Mouse (Mus musculus) limb, embryonic 13.5 days (tissue): ENCODE measurements around the gene Dcps. TPM values are rescaled to one million over a fixed set of nuclear protein-coding genes. Genes with fewer than 3 reads are reported as not detected.

Experiments used
- ATAC-seq: fragments of 200-750 bp; cut with Nextera tagmentation; 2 replicates; pipeline ENCODE4 v1.8.0; 2017; ENCODE audit warnings: low read depth, moderate number of reproducible peaks, moderate TSS enrichment; ENCODE audit not compliant: low FRiP score
- H3K27ac ChIP-seq: fragments of 300-500 bp; sonication (generic); 2 replicates; pipeline ENCODE4 v1.5.1; 2015; ENCODE audit warnings: inconsistent platforms, mild to moderate bottlenecking, moderate library complexity
- H3K27me3 ChIP-seq: fragments of 300-500 bp; sonication (generic); 2 replicates; pipeline ENCODE4 v1.6.1; 2015; ENCODE audit warnings: mild to moderate bottlenecking, inconsistent platforms
- H3K36me3 ChIP-seq: fragments of 300-500 bp; sonication (generic); 2 replicates; pipeline ENCODE4 v1.6.1; 2015; ENCODE audit warnings: inconsistent platforms, mild to moderate bottlenecking, moderate library complexity
- H3K4me1 ChIP-seq: fragments of 300-500 bp; sonication (generic); 2 replicates; pipeline ENCODE4 v1.6.1; 2015; ENCODE audit warnings: inconsistent platforms
- H3K4me2 ChIP-seq: fragments of 300-500 bp; sonication (generic); replicated peaks from 2 replicates; pipeline ENCODE4 v1.6.1; 2015; ENCODE audit warnings: inconsistent platforms, mild to moderate bottlenecking, moderate library complexity
- H3K4me3 ChIP-seq: fragments of 300-500 bp; sonication (generic); 2 replicates; pipeline ENCODE4 v1.5.1; 2015; ENCODE audit warnings: moderate library complexity, mild to moderate bottlenecking, inconsistent platforms
- H3K9ac ChIP-seq: fragments of 300-500 bp; sonication (generic); 2 replicates; pipeline ENCODE4 v1.6.1; 2015; ENCODE audit warnings: mild to moderate bottlenecking, inconsistent platforms
- H3K9me3 ChIP-seq: fragments of 300-500 bp; sonication (generic); 2 replicates; pipeline ENCODE4 v1.6.1; 2016; ENCODE audit warnings: inconsistent platforms
- WGBS: fragments of 180-500 bp; shearing (Covaris S2); methylation state at CpG from one replicate; pipeline ENCODE4 v1.1.7; 2015; 5-methylcytosine and 5-hydroxymethylcytosine counted together
- polyA plus RNA-seq: library from polyadenylated mRNA; unstranded; fragments of >200 nt; fragmentation: Nextera tagmentation; extraction: Ambion mirVana; gene quantifications from 2 replicates; pipeline ENCODE4 v1.2.1, GENCODE M21; 2015

Gene Dcps
- polyA plus RNA-seq, 1 experiment from 2014 or later: 78.2 TPM

- Histone ChIP-seq H3K9ac (no peak overlapping the region), H3K4me3 (no peak overlapping the region), H3K27ac (no peak overlapping the region), H3K4me1 (peaks cover 35% of the 10 kb centered on the region), H3K9me3 (no peaks in the 10 kb centered on the region), H3K36me3 (peaks cover 57% of the 10 kb centered on the region), H3K4me2 (no peak overlapping the region), H3K27me3 (no peaks in the 10 kb centered on the region)
- WGBS: 92% methylated on average over 8 of the region's 8 CpGs
- ATAC-seq: no peak
Measured at GRCm38 (mm10) chr9:35124678-35124955, 51.2 kb downstream of the Dcps start.

DNA sequence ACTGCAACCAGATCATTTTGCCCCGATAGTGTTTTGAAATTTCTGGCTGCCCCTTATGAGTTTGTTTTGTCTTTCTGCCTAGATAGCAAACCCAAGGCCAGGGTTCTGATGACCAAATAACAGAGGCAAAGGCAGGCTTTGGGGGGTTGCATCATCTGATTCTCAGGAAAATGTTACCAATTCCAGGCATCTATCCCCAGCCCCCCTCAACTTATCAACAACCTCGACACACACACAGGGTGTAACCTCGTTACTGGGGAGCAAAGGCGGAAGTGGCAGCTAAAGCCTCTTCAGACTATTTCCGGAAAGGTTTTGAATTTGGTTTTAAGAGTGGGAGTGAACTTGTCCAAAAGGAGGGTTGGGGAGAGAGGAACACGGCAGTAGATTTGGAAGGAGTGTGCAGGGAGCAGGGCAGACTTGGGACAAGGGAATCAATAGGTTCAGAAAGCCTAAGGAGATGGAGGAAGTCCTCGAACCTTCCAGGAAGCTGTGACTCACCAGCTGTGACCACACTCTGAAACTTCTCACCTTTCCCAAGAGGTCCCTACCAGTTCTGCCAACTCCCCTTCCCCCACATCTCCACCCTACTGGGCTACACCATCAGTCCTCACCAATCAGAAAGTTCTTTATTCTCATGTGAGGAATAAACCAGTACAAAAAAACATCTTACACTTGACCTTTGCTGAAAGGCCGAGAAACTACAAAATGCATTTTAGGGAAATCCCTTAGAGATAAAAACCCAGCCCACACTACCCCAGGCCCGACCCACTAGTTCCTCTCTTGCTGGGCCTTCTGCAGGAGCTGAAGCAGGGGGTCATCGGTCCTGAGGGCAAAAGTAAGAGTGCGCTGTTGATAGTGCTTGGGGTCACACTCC lies 51.8 kb downstream of the Dcps start:
- no peak for ATAC-seq
- Histone ChIP-seq H3K27ac (no peak overlapping the region), H3K36me3 (peaks cover 54% of the 10 kb centered on the region)

GRCm38 (mm10) chr9:35123456-35123803 lies 52.4 kb downstream of the Dcps start:
- Histone ChIP-seq H3K27me3 (no peaks in the 10 kb centered on the region), H3K9me3 (no peaks in the 10 kb centered on the region), H3K36me3 (peaks cover 48% of the 10 kb centered on the region), H3K27ac (peak overlapping the region; percentile 55; the same call in 1 of the 2 replicates), H3K4me3 (no peak overlapping the region), H3K4me2 (no peak overlapping the region), H3K4me1 (peaks cover 31% of the 10 kb centered on the region), H3K9ac (no peak overlapping the region)
- WGBS: 73% methylated on average over 2 of the region's 2 CpGs
- ATAC-seq: no peak

More for the DNA sequence above, 51.8 kb downstream of the Dcps start:
- no peak overlapping the region for H3K4me3 ChIP-seq
- H3K27me3 ChIP-seq: no peaks in the 10 kb centered on the region
- H3K9ac ChIP-seq: no peak overlapping the region
- WGBS: 75% methylated on average over 11 of the region's 11 CpGs
- H3K9me3 ChIP-seq: no peaks in the 10 kb centered on the region
- no peak overlapping the region for H3K4me2 ChIP-seq
- H3K4me1 ChIP-seq: peaks cover 34% of the 10 kb centered on the region

DNA sequence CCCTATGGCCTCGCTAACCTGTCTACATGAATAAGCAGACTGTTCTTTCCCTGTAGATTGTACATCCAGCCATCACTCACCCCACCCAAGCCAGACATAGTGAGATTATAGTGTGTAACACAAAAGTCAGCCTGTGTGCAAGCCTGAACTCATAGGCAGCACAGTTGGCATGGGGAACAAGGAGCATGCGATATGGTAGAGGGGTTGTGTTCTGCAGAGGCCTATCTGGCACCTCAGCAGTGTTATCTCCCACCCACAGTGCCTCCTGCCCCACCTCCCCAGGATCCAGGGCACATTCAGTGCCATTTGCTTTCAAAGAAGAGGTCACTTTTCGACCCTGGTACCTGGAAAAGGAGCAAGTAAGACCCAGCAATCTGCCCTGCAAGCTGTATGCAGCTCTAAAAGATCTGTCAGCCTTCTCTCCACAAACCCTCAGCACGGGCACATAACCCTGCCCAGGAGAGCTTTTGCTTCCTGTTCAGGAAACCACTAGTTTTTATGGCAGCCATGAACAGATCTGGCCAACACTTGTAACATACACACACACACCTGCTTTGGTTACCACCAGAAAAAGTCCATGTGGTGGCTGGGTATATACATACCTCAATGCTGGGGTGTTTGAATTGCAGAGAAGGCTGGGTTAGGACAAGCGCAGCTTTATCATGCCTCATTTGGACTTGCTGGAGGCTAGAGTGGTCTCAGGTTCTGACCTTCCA lies 53.2 kb downstream of the Dcps start:
- Histone ChIP-seq H3K4me3 (no peak overlapping the region), H3K36me3 (peaks cover 45% of the 10 kb centered on the region), H3K4me1 (peaks cover 36% of the 10 kb centered on the region), H3K9ac (no peak overlapping the region), H3K27me3 (no peaks in the 10 kb centered on the region), H3K4me2 (peak overlapping the region; percentile 23; the same call in 1 of the 2 replicates), H3K9me3 (no peaks in the 10 kb centered on the region), H3K27ac (peak overlapping the region; percentile 79)
- 63% methylated on average over 5 of the region's 5 CpGs for WGBS
- peak; percentile 60 for ATAC-seq

DNA sequence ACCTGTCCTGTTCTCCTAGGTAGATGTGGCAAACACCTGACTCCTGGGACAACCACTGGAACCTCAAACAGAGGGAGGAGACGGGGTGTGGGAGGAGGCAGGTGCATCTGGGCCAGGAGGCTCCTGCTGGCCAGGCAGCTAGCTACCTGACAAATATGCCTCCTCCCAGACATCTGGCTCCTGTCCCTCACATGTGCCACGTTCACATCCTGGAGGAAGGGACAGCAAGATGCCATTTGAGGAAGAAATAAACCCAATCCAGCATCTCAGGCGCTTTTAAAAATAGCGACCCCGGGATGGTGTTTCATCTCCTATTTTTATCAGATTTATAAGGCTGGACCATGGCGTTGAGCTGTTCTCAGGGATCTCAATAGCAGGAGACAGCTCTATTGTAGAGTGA lies 56.7 kb downstream of the Dcps start, which contains the start of gene St3gal4:
Gene St3gal4, minus strand, starts transcription at position 101 of the 400 bp plus-strand sequence.
- no peak within 1 kb of the TSS for H3K27ac ChIP-seq
- no peaks in the 10 kb centered on the region for H3K9me3 ChIP-seq
- WGBS: 78% methylated on average over 6 of the region's 6 CpGs
- H3K4me3 ChIP-seq: no peak within 1 kb of the TSS
- ATAC-seq: no peak
- H3K36me3 ChIP-seq: peaks cover 12% of the 10 kb centered on the region; the same call in 1 of the 2 replicates
- H3K4me2 ChIP-seq: peak within 1 kb of the TSS; percentile 77
- H3K27me3 ChIP-seq: no peaks in the 10 kb centered on the region
- H3K9ac ChIP-seq: no peak within 1 kb of the TSS
- H3K4me1 ChIP-seq: peaks cover 58% of the 10 kb centered on the region

- WGBS: 84% methylated on average over 2 of the region's 2 CpGs
Measured at GRCm38 (mm10) chr9:35118563-35118962, 57.3 kb downstream of the Dcps start.

GRCm38 (mm10) chr9:35117384-35118295 lies 58.2 kb downstream of the Dcps start:
- 20% methylated on average over 15 of the region's 15 CpGs for WGBS
- Histone ChIP-seq H3K4me2 (peak overlapping the region; percentile 77), H3K36me3 (peaks cover 12% of the 10 kb centered on the region; the same call in 1 of the 2 replicates), H3K9ac (peak overlapping the region; percentile 91), H3K27me3 (no peaks in the 10 kb centered on the region), H3K27ac (peak overlapping the region; percentile 90), H3K4me3 (peak overlapping the region; percentile 73), H3K4me1 (peaks cover 57% of the 10 kb centered on the region), H3K9me3 (no peaks in the 10 kb centered on the region)
- ATAC-seq: no peak

More at GRCm38 (mm10) chr9:35118563-35118962, 57.3 kb downstream of the Dcps start:
- peaks cover 58% of the 10 kb centered on the region for H3K4me1 ChIP-seq
- H3K27me3 ChIP-seq: no peaks in the 10 kb centered on the region
- H3K9me3 ChIP-seq: no peaks in the 10 kb centered on the region
- H3K9ac ChIP-seq: no peak overlapping the region
- no peak overlapping the region for H3K4me3 ChIP-seq
- ATAC-seq: no peak
- H3K36me3 ChIP-seq: peaks cover 7% of the 10 kb centered on the region; the same call in 1 of the 2 replicates
- no peak overlapping the region for H3K4me2 ChIP-seq
- no peak overlapping the region for H3K27ac ChIP-seq

- Histone ChIP-seq H3K27me3 (no peaks in the 10 kb centered on the region), H3K4me2 (peak overlapping the region; percentile 77), H3K27ac (peak overlapping the region; percentile 90), H3K9me3 (no peaks in the 10 kb centered on the region), H3K4me3 (peak overlapping the region; percentile 73), H3K9ac (peak overlapping the region; percentile 91), H3K4me1 (peaks cover 61% of the 10 kb centered on the region), H3K36me3 (peaks cover 12% of the 10 kb centered on the region; the same call in 1 of the 2 replicates)
- ATAC-seq: peak; percentile 87
- WGBS: under 1% methylated on average over 79 of the region's 84 CpGs
Measured at GRCm38 (mm10) chr9:35116391-35117381, 59.2 kb downstream of the Dcps start.

DNA sequence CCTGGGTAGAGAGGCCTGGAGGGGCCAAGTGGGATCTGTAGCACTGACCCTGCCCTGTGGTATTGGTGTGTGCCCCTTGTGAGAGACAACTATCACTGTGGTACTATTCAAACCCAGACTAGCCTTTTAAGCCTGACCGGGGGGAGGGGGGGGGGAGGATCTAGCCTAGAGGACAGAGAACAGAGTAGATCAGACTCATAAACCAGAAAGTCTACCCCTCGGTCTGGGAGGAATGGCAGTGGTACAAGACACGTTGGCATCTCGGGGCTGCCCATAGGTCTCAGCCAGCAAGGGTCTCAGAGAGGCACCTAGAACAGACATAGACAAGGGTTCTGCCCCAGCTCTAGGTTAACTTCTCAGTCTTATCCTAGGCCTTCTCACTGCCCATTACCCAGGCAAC lies 60.1 kb downstream of the Dcps start:
- Histone ChIP-seq H3K27me3 (no peaks in the 10 kb centered on the region), H3K4me2 (peak overlapping the region; percentile 77), H3K4me3 (peak overlapping the region; percentile 73), H3K36me3 (peaks cover 12% of the 10 kb centered on the region; the same call in 1 of the 2 replicates), H3K4me1 (peaks cover 63% of the 10 kb centered on the region), H3K9ac (peak overlapping the region; percentile 91), H3K9me3 (no peaks in the 10 kb centered on the region), H3K27ac (peak overlapping the region; percentile 90)
- ATAC-seq: no peak
- WGBS: 19% methylated on average over 4 of the region's 4 CpGs

DNA sequence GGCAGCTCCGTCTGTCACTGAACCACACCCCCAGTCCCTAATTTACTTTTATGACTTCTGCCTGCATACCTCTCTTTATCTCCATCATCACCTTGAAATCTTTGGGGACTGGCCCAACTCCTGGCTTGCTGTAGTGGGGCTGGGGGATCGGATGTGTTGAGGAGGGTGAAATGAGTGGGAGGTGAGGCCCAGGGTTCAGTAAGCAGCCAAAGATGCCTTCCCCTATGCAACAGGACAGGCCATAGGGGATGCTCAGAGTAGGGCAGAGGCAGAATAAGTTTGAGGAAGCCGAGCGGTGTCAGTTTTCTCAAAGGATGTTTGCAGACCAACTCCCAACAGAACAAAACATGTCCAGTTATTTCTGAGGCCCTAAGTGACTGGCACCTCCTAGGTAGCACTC lies 60.6 kb downstream of the Dcps start:
- ATAC-seq: no peak
- Histone ChIP-seq H3K4me1 (peaks cover 69% of the 10 kb centered on the region), H3K36me3 (peaks cover 8% of the 10 kb centered on the region; the same call in 1 of the 2 replicates), H3K27ac (no peak overlapping the region), H3K4me2 (peak overlapping the region; percentile 77), H3K9me3 (no peaks in the 10 kb centered on the region), H3K27me3 (no peaks in the 10 kb centered on the region), H3K4me3 (peak overlapping the region; percentile 73), H3K9ac (peak overlapping the region; percentile 91; the same call in 1 of the 2 replicates)
- 32% methylated on average over 3 of the region's 4 CpGs for WGBS
